Mouse (Mus musculus): ENCODE results near the gene Pde9a. TPM values are rescaled to one million over a fixed set of nuclear protein-coding genes. Genes with fewer than 3 reads are reported as not detected.

Pde9a gene
- polyA plus RNA-seq, 1 experiment from 2014 or later: 23.5 TPM

DNA sequence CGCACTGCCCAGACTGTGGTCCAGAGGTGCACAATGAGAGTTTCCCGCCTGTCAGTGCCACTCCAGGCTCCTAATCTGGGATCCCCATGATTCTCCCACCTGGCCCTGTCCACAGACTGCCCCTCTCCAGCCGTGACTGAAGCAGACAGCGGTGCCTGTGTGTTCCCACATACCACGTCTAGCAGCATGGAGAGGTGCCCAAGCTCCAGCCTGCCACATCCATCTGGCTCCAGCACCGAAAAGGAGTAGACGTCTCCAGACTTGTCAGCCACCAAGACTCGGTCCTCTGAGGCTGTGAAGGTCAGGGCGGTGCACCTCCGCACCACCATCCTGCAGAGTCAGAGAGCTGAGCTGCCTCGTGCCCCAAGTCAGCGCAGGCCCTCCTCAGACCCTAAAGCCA lies 117.3 kb downstream of the Pde9a start:
- Histone ChIP-seq H3K4me3 (ENCODE audit: low read depth, low read length) (no peak overlapping the region), H3K4me1 (ENCODE audit: control insufficient read depth, insufficient read depth, low read length) (no peaks in the 10 kb centered on the region), H3K9me3 (ENCODE audit: control insufficient read depth, low read length) (no peaks in the 10 kb centered on the region), H3K9ac (ENCODE audit: low read length) (no peak overlapping the region), H3K36me3 (ENCODE audit: control insufficient read depth, insufficient read depth, low read length) (peaks cover 20% of the 10 kb centered on the region), H3K27ac (ENCODE audit: low read depth, low read length) (no peak overlapping the region), H3K4me2 (no peak overlapping the region), H3K27me3 (ENCODE audit: control insufficient read depth, insufficient read depth, low read length) (no peaks in the 10 kb centered on the region)
- no peak for DNase-seq (ENCODE audit: low spot score, missing footprints)
- 97% methylated on average over 12 of the region's 12 CpGs for WGBS
- ATAC-seq (ENCODE audit: low FRiP score): no peak

DNA sequence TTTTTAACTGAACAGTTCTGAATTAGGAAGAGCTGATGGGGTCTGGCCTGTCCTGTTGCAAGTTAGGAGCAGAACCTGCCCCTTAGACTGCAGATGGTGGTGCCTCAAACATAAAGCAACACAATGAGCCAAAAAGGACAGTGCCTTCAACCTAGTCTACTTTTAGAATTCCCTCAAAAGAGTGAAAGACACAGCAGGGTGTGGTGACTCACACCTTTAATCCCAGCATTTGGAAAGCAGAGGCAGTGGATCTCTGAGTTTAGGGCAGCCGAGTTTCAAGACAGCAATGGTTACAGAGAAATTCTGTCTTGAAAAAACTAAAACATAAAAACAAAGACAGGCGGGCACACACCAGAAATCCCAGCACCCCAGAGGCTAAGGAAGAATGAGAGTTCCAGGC lies 117.9 kb downstream of the Pde9a start:
- Histone ChIP-seq H3K9me3 (ENCODE audit: control insufficient read depth, low read length) (no peaks in the 10 kb centered on the region), H3K4me2 (no peak overlapping the region), H3K4me1 (ENCODE audit: control insufficient read depth, insufficient read depth, low read length) (no peaks in the 10 kb centered on the region), H3K36me3 (ENCODE audit: control insufficient read depth, insufficient read depth, low read length) (peaks cover 17% of the 10 kb centered on the region), H3K9ac (ENCODE audit: low read length) (no peak overlapping the region), H3K27ac (ENCODE audit: low read depth, low read length) (no peak overlapping the region), H3K27me3 (ENCODE audit: control insufficient read depth, insufficient read depth, low read length) (no peaks in the 10 kb centered on the region), H3K4me3 (ENCODE audit: low read depth, low read length) (no peak overlapping the region)
- no peak for ATAC-seq (ENCODE audit: low FRiP score)
- 68% methylated on average over 2 of the region's 2 CpGs for WGBS
- peak; percentile 31 for DNase-seq (ENCODE audit: low spot score, missing footprints)

DNA sequence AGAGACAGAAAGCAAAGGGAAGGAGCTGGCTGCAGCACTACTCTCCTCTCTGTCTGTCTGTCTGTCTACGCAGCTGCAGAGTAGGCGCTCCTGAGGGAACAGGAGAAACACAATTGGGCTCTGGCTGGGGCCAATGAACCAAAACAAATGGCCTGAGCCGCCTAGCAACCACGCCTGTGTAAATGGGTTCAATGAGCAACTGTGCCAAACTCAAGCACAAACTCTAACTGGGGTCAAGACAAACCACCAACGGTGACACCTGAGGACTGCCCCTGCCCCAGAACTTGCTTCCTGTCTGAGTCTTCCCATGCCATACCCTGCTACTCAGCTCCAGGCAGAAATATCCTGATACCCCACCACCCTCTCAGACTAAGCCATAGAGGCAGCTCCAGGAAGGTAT lies 119.0 kb downstream of the Pde9a start:
- Histone ChIP-seq H3K27ac (ENCODE audit: low read depth, low read length) (no peak overlapping the region), H3K4me2 (no peak overlapping the region), H3K9me3 (ENCODE audit: control insufficient read depth, low read length) (no peaks in the 10 kb centered on the region), H3K4me3 (ENCODE audit: low read depth, low read length) (no peak overlapping the region), H3K9ac (ENCODE audit: low read length) (no peak overlapping the region; the same call in 1 of the 2 replicates), H3K4me1 (ENCODE audit: control insufficient read depth, insufficient read depth, low read length) (no peaks in the 10 kb centered on the region), H3K36me3 (ENCODE audit: control insufficient read depth, insufficient read depth, low read length) (peaks cover 13% of the 10 kb centered on the region; the same call in 1 of the 2 replicates), H3K27me3 (ENCODE audit: control insufficient read depth, insufficient read depth, low read length) (no peaks in the 10 kb centered on the region)
- WGBS: 56% methylated on average over 5 of the region's 5 CpGs
- ATAC-seq (ENCODE audit: low FRiP score) (no peak), DNase-seq (ENCODE audit: low spot score, missing footprints) (peak; percentile 57)

DNA sequence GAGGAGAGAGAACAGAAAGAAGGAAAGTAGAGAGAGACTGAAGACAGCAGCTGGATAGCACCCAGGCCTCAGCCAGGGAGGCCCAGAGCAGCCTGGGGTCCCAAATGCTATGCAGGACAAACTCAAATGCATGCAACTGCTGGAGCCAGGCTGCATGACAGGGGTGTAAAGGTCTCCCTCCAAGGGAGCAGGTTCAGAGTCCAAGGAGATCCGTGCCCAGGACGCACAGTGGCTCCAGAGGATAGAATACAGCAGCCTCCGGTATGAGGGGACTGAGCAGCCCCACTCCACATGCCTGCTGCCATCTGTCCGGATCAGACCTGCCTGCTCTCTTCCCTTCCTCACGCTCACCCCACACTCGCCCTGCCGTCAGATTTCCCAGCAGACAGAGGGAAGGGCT lies 120.3 kb downstream of the Pde9a start:
- no peaks in the 10 kb centered on the region for H3K9me3 ChIP-seq (ENCODE audit: control insufficient read depth, low read length)
- ATAC-seq (ENCODE audit: low FRiP score) (no peak), DNase-seq (ENCODE audit: low spot score, missing footprints) (peak; percentile 4)
- H3K4me2 ChIP-seq: no peak overlapping the region
- no peak overlapping the region for H3K27ac ChIP-seq (ENCODE audit: low read depth, low read length)
- H3K4me3 ChIP-seq (ENCODE audit: low read depth, low read length): no peak overlapping the region
- WGBS: 90% methylated on average over 7 of the region's 7 CpGs
- no peaks in the 10 kb centered on the region for H3K27me3 ChIP-seq (ENCODE audit: control insufficient read depth, insufficient read depth, low read length)
- no peak overlapping the region for H3K9ac ChIP-seq (ENCODE audit: low read length)
- peaks cover 8% of the 10 kb centered on the region; the same call in 1 of the 2 replicates for H3K36me3 ChIP-seq (ENCODE audit: control insufficient read depth, insufficient read depth, low read length)
- H3K4me1 ChIP-seq (ENCODE audit: control insufficient read depth, insufficient read depth, low read length): no peaks in the 10 kb centered on the region

DNA sequence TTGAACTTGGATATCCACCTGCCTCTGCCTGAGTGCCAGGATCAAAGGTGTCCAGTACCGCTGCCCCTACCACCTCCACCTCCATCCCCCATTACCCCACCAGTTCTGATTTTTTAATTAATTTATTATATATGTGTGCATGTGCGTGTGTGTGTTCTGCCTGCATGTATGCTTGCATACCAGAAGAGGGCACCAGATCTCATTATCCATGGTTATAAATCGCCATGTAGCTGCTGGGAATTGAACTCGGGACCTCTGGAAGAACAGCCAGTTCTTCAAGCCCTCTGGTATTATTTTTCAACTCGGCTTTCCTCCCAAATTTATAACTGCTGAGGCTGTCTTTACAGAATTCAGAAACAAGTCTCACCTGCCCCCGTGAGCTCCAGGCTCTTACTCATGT lies 124.9 kb downstream of the Pde9a start:
- Histone ChIP-seq H3K36me3 (ENCODE audit: control insufficient read depth, insufficient read depth, low read length) (peaks cover 3% of the 10 kb centered on the region; the same call in 1 of the 2 replicates), H3K27ac (ENCODE audit: low read depth, low read length) (no peak overlapping the region), H3K4me1 (ENCODE audit: control insufficient read depth, insufficient read depth, low read length) (0 out of 2 replicates have a peak, but pooled peaks cover 3% of the 10 kb centered on the region), H3K9me3 (ENCODE audit: control insufficient read depth, low read length) (no peaks in the 10 kb centered on the region), H3K4me3 (ENCODE audit: low read depth, low read length) (peak overlapping the region; percentile 75; the same call in 1 of the 2 replicates), H3K9ac (ENCODE audit: low read length) (no peak overlapping the region), H3K27me3 (ENCODE audit: control insufficient read depth, insufficient read depth, low read length) (no peaks in the 10 kb centered on the region), H3K4me2 (peak overlapping the region; percentile 54)
- ATAC-seq (ENCODE audit: low FRiP score) (no peak), DNase-seq (ENCODE audit: low spot score, missing footprints) (no peak)
- WGBS: 92% methylated on average over 6 of the region's 6 CpGs

DNA sequence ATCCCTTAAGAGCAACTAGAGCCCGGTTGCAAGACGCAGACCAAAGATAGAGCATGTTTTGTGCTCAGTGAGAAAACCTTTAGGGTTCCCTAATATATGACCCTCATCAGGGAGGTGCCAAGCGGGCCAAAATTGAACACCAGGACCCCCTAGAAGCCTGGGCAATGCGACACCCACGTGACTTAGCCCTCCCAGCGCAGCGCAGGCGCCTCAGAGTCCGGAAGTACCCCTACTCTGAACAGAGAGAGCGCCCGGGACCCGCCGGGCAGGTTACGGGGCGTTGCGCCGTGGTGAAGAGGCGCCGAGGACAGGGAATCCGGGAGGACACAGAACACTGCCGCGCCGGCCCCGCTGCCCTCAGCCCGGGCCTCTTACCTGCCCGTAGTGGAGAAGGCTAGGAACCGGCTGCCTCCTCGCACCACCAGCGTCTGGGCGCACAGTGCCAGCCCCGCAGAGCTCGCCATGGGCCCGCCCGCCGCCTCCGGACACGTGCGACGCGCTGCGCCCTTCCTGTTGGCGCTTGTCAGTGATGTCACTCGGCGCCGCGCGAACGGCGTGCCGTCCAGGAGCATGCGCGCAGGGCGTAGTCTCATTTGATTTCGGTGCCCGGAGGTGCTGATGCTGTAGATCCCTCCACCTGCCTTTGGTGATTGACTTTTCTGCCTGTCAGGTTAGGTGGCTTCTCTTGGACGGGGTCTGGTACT lies 125.9 kb downstream of the Pde9a start:
- H3K36me3 ChIP-seq (ENCODE audit: control insufficient read depth, insufficient read depth, low read length): peaks cover 3% of the 10 kb centered on the region; the same call in 1 of the 2 replicates
- H3K4me1 ChIP-seq (ENCODE audit: control insufficient read depth, insufficient read depth, low read length): 0 out of 2 replicates have a peak, but pooled peaks cover 3% of the 10 kb centered on the region
- whole genome bisulfite sequencing: under 1% methylated on average over 51 of the region's 56 CpGs
- H3K9ac ChIP-seq (ENCODE audit: low read length): peak overlapping the region; percentile 73
- H3K27me3 ChIP-seq (ENCODE audit: control insufficient read depth, insufficient read depth, low read length): no peaks in the 10 kb centered on the region
- ATAC-seq (ENCODE audit: low FRiP score) (peak; percentile 97), DNase-seq (ENCODE audit: low spot score, missing footprints) (peak; percentile 99)
- peak overlapping the region; percentile 54 for H3K4me2 ChIP-seq
- H3K9me3 ChIP-seq (ENCODE audit: control insufficient read depth, low read length): no peaks in the 10 kb centered on the region
- H3K27ac ChIP-seq (ENCODE audit: low read depth, low read length): peak overlapping the region; percentile 49; the same call in 1 of the 2 replicates
- H3K4me3 ChIP-seq (ENCODE audit: low read depth, low read length): peak overlapping the region; percentile 75

DNA sequence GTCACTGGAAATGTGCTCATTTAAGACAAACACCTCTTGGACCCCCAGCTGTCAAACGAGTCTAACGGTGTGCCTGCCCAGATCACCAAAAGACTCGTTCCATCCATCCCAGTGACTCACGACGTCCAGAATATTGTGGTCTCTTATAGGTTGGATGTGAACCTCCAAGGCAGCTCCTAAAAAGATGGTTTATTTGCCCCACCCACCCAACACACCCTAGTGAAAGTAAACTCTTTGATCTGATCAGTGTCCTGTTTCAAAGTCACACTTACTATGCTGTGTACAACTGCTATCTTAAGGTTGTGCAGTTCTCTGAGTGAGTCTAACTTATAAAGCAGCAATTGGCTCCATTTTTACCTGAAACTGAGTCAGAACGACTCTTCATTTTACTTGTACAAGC lies 126.6 kb downstream of the Pde9a start:
- H3K4me3 ChIP-seq (ENCODE audit: low read depth, low read length): peak overlapping the region; percentile 75
- H3K36me3 ChIP-seq (ENCODE audit: control insufficient read depth, insufficient read depth, low read length): peaks cover 3% of the 10 kb centered on the region; the same call in 1 of the 2 replicates
- H3K4me2 ChIP-seq: peak overlapping the region; percentile 54
- ATAC-seq (ENCODE audit: low FRiP score) (peak; percentile 8; the same call in 1 of the 2 replicates), DNase-seq (ENCODE audit: low spot score, missing footprints) (no peak)
- WGBS: 23% methylated on average over 6 of the region's 6 CpGs
- peak overlapping the region; percentile 73 for H3K9ac ChIP-seq (ENCODE audit: low read length)
- no peaks in the 10 kb centered on the region for H3K9me3 ChIP-seq (ENCODE audit: control insufficient read depth, low read length)
- 0 out of 2 replicates have a peak, but pooled peaks cover 3% of the 10 kb centered on the region for H3K4me1 ChIP-seq (ENCODE audit: control insufficient read depth, insufficient read depth, low read length)
- H3K27ac ChIP-seq (ENCODE audit: low read depth, low read length): no peak overlapping the region
- H3K27me3 ChIP-seq (ENCODE audit: control insufficient read depth, insufficient read depth, low read length): no peaks in the 10 kb centered on the region

DNA sequence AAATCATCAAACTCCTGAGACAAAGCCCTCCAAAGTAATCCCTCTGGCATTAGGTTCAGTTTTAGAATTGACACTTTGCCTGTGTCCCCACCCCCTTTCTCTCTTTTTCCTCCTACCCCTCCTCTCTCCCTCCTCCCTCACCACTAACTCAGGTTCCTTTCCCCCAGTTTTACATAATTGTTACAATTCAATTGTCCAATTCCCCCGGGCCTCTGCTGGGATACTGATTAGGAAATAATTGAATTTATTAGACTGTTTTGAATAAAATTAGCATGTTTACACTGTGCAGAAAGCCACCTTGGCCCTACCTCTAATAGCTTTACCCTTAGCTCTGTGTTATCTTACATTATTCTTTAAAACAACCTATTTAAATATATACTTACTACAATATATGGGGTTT lies 128.7 kb downstream of the Pde9a start:
- Histone ChIP-seq H3K4me2 (no peak overlapping the region), H3K27me3 (ENCODE audit: control insufficient read depth, insufficient read depth, low read length) (no peaks in the 10 kb centered on the region), H3K27ac (ENCODE audit: low read depth, low read length) (no peak overlapping the region), H3K4me1 (ENCODE audit: control insufficient read depth, insufficient read depth, low read length) (0 out of 2 replicates have a peak, but pooled peaks cover 5% of the 10 kb centered on the region), H3K4me3 (ENCODE audit: low read depth, low read length) (no peak overlapping the region), H3K9me3 (ENCODE audit: control insufficient read depth, low read length) (no peaks in the 10 kb centered on the region), H3K36me3 (ENCODE audit: control insufficient read depth, insufficient read depth, low read length) (no peaks in the 10 kb centered on the region), H3K9ac (ENCODE audit: low read length) (no peak overlapping the region)
- DNase-seq (ENCODE audit: low spot score, missing footprints) (peak; percentile 79), ATAC-seq (ENCODE audit: low FRiP score) (no peak)
- WGBS: 79% methylated on average over 1 of the region's 1 CpGs

DNA sequence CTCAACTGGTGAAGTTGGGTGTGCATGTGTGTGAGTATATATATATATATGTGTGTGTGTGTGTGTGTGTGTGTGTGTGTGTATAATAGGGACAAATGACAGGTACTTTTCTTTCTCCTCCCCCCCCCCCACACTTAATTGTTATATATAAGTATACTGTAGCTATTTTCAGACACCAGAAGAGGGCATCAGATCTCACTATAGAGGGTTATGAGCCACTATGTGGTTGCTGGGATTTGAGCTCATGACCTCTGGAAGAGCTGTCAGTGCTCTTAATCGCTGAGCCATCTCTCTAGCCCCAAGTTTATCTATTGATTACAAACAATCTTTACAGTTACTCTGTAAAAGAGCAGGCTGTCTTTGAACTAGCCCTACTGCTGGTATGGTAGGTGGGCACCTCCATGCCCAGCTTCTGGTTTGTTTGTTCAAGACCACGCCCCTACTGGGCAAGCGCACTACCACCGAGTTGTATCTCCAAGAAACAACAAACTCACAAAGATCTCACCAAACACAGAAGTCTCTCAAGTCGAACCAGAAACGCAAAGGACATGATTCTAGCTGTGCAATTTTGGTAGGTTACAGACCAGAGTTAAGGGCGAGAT lies 133.4 kb downstream of the Pde9a start:
- DNase-seq (ENCODE audit: low spot score, missing footprints) (no peak), ATAC-seq (ENCODE audit: low FRiP score) (peak; percentile 67)
- H3K4me1 ChIP-seq (ENCODE audit: control insufficient read depth, insufficient read depth, low read length): peaks cover 9% of the 10 kb centered on the region
- H3K9me3 ChIP-seq (ENCODE audit: control insufficient read depth, low read length): no peaks in the 10 kb centered on the region
- 4% methylated on average over 7 of the region's 7 CpGs for WGBS
- no peaks in the 10 kb centered on the region for H3K36me3 ChIP-seq (ENCODE audit: control insufficient read depth, insufficient read depth, low read length)
- no peaks in the 10 kb centered on the region for H3K27me3 ChIP-seq (ENCODE audit: control insufficient read depth, insufficient read depth, low read length)
- peak overlapping the region; percentile 87 for H3K4me2 ChIP-seq
- no peak overlapping the region for H3K9ac ChIP-seq (ENCODE audit: low read length)
- no peak overlapping the region for H3K27ac ChIP-seq (ENCODE audit: low read depth, low read length)
- H3K4me3 ChIP-seq (ENCODE audit: low read depth, low read length): peak overlapping the region; percentile 75

All from midbrain, embryonic 11.5 days (tissue).